Mouse (Mus musculus): ENCODE data around the gene Itpr1. TPM values are rescaled to one million over a fixed set of nuclear protein-coding genes. Genes with fewer than 3 reads are reported as not detected.

Gene Itpr1
- 19.8 TPM for polyA plus RNA-seq (2014; fragmentation: Illumina TruSeq; extraction: RNeasy Lipid Tissue Mini Kit (QIAGEN cat#74804); ENCODE audit: low read depth, low replicate concordance)

DNA sequence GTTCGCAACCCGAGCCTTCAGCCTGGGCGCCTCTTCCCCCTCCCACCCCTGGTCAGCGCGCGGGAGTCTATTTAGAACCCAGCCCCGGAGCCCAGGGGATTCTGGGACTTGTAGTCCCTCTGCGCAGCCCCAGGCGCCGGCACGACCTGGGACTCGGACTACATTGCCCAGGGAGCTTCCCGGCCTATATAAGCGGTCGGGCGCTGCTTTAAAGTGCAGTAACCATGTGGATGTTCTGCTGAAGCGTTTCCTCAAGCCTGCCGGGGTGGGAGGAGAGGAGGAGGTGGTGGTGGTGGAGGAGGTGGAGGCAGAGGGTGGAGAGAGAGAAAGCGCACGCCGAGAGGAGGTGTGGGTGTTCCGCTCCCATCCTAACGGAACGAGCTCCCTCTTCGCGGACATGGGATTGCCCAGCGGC lies at the start of gene Itpr1:
Gene Itpr1, plus strand, starts transcription at position 216 of the 415 bp plus-strand sequence.

DNA sequence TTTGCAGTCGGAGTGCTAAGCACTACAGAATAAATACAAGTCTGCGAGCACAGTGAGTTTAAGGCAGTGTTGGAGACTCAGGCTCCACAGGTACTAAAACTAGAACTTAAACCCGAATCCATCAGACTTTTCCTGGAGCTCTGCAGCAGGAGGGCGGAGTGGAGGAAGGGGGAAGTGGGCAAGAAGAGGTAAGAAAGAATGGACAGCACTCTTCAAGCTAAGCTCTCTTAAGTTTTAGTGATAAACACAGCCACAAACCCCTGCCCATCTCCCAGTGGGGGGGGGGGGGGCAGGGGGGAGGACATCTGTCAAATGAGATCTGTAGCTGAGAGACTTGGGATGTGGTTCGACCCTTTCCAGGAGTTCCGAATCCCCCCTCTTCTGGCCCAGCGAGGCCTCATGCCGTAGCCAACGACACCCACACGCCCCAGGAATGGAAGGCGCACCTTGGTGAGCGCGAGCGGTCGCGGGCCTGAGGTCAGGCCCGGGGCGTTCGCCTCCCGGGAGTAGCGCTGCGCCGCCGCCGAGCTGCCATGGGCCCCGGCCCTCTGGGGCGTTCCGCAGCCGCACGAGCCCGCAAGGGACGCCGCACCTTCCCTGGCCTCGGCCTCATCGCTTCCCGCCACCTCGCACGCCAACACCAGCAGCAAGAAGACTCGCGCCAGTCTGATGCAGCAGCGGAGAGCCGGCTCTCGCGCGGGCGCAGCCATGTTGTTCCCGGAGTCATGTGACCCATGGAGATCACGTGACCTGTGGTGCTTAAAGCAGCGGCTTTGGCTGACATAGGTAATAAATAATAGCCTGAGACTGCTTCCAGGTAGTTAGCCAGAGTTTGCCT lies 27.8 kb upstream of the Itpr1 start, which contains the start of gene Sumf1:
Gene Sumf1, minus strand, starts transcription at position 736 of the 838 bp plus-strand sequence.

Other genes starting within 250 kb of the Itpr1 start
- 8.7 TPM for gene Setmar, start 148.1 kb upstream of the Itpr1 start, polyA plus RNA-seq (2014; fragmentation: Illumina TruSeq; extraction: RNeasy Lipid Tissue Mini Kit (QIAGEN cat#74804); ENCODE audit: low read depth, low replicate concordance)
- gene Sumf1, start 27.5 kb upstream of the Itpr1 start, polyA plus RNA-seq (2014; fragmentation: Illumina TruSeq; extraction: RNeasy Lipid Tissue Mini Kit (QIAGEN cat#74804); ENCODE audit: low read depth, low replicate concordance): 54.3 TPM

All from sigmoid colon, adult 10 weeks (tissue).